Mouse (Mus musculus): ENCODE results near the gene Dnah1.
A peak's percentile ranks its signal among the peaks of the same experiment; 100 is the strongest.

Dnah1 gene

DNA sequence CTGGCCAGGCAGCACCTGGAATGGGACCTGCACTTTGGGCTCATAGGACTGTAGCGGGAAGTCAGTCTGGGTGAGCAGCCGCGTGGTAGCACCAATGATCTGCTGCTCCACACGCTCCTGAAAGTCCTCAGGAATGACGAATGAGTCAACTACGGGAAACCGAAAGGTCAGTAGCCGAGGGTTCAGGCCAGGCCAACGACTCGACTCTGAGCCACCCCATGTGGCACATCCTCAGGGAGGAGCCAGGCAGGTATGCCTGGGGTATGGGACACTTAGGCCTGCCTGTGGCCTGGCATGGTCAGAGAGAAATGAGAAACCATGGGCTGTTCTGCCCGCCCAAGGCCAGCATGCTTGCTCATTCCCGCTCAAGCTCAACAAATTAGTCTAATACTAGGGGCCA lies 7.1 kb downstream of the Dnah1 start:
- DNase-seq, result no peak

DNA sequence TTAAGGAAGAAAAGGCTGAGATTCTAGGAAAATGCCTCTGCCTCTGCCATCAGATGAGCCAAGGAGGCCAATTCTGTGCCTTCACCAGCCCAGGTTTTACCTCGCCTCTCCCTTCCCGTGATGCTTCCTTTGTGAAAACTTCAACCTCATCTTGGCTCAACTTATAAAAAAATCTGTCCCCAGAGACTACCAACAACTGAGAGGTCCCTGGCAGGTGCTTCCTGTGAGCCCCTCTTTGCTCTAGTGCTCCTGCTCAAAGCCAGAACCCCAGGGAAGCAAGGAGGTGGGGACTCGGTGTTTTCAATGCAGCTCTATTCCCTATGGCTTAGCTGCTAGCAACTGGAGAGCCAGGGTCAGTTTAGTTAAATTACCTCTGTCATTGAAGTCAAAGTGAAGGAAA lies 10.5 kb downstream of the Dnah1 start:
- no peak for DNase-seq

DNA sequence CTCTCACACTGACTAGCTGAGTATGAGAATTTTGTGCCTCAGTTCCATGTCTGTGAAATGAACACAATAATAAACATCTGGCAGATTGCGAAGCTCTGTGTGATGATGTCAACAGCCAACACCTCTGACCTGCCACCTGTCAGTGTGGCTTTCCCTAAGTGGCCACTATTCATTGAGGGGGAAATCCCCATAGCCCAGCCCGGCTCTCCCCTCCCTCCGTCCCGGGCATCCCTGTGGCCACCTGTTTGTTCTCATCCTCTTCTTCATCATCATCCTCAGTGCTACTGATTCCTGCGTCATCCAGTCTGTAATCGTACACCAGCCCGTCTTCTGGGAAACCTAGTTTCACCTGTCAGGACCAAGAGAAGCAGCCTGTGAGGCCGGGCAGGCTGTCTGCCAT lies 38.0 kb downstream of the Dnah1 start:
- no peak for DNase-seq

- peak; percentile 86 for DNase-seq
Observed at GRCm38 (mm10) chr14:31272164-31272563, 51.5 kb downstream of the Dnah1 start.

DNA sequence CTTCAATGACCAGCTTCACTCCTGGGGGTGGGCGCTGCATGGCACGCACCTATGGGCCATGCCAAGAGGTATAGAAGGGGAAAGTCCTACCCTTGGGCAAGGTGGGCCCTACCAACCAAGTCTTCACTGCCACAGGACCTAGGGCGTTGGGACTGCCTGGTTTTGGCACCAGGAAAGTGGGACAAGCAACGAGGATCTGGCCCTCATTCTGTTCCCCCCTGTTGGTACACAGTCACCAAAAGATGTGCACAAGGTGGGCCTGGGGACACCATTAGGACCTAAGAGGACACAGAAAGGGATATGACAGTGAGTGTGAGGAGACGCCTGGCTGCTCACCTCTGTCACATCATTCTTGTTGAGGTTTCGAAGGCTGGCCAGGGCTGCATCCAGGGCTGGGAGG lies 52.6 kb downstream of the Dnah1 start:
- DNase-seq, result no peak

GRCm38 (mm10) chr14:31269456-31270100 lies 54.1 kb downstream of the Dnah1 start:
- peak; percentile 77 for DNase-seq

DNA sequence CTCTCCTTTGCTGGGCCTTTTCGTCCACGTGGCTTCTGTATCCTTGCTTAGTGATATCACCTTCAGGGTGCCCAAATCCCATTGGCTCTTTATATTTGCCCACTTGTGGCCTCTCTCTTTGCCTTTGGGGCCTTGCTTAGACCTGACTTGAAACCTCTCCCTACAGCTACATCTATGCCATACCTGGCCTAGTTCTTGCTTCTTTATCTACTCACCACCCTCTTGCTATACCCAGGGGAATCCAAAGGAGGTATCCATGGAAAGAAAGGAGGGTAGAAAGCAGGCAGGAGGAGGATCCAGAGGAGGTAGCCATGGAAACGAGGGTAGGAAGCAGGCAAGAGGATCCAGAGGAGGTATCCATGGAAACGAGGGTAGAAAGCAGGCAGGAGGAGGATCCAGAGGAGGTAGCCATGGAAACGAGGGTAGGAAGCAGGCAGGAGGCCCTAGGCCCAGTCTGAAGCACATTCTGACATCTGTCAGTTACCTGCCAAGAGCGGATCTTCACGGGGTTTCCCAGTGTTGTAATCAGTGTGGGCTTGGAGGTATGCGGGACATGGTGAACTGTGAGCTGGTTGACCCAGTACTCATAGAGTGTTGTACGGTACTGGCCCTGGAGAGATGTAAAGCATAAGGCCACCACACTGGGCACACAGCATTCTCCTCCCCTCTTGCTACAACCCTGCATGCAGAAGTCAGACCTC lies 55.2 kb downstream of the Dnah1 start:
- no peak for DNase-seq

DNA sequence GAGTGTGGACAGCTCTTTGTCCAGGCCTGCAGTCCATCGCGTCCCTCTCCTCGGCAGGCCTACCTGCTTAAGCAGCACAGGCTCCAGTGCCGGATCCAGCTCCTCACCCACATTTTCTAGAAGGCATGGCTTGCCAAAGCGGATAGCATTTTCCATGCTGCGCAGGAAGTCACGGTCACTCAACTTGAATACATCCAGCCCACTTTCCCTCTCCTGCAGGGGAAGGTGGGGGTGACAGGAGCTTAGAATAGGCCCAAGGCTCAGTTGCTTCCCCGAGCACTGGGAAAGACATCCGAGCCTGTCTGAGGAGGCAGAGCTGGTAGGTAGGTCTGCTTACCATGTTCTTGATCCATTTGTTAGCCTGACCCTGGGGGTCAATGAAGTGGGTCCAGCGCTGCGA lies 56.0 kb downstream of the Dnah1 start:
- no peak for DNase-seq

DNA sequence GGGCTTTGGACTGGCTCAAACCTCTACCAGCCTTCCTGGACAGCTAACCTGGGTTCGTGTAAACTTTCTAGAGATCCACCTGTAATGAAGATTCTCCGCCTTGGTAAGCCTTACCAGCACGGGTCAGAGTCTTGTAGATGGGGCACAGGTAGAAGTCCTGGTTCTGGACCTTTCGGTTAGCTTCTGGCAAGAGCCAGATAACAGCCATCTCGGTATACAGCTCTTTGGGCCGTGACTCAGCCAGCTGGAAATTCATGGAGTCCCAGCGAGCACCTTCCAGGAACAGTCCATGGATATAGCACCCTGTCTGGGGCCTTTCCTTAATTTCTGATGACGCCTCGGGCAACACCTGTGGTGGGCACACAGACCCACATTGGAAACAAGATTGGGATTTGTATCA lies 62.8 kb downstream of the Dnah1 start:
- DNase-seq, result no peak

DNA sequence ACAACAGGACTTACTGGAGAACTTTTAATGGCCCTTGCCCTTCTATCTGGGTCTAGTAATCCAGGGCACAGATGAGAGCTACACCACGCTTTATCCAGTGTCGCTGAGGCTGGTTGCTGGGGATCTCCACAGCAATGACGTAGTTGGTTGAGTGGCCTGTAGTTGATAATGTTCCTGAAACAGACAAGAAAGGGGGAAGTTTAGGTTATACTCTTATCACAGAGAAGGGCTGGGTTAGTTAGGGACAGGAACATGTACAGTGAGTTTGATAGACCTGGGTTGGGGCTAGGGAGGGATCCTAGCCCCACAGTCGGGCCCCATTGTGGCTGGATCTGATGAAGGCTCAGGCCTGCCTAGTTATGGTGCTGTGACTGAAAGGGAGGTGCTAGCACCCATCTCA lies 63.3 kb downstream of the Dnah1 start:
- DNase-seq, result no peak

GRCm38 (mm10) chr14:31258476-31259050 lies 65.1 kb downstream of the Dnah1 start:
- no peak for DNase-seq

DNA sequence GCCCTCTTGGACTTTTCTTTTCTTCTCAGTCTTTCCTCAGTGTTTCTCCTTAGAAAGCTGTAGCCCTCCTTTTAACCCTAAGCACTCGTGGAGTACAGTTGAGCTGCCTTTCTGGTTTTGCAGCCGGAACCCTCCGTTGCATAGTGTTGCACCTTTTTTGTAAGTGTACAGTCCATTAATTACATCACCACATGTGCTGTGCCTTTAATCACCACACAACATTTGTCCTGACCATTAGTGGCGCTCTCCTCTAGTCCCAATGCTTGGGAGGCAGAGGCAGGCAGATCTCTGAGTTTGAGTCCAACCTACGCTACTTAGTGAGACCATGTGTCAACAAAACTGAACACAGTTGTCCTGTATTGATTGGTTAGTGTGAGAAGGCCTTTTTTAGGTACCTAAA lies 71.6 kb downstream of the Dnah1 start:
- DNase-seq, result no peak

DNA sequence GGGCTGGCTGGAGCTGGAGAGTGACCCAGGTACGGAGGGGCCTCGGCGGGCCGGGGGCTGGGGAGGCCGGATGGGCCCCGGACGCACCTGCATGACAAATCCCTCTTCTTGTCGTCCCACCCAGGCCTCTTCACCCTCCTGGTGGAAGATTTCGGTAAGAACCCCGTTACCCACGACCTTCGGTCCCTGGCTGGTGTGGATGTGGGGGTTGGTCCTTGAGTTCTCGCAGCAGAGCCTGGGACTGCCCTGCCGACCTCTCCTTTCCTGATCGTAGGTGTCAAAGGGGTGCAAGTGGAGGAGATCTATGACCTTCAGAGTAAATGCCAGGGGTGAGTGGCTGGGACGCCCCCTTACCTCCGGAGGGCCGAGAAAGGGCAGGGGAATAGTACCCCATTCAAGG lies 72.1 kb downstream of the Dnah1 start:
- no peak for DNase-seq

GRCm38 (mm10) chr14:31251084-31251604 lies 72.6 kb downstream of the Dnah1 start, which contains the start of the genes Phf7 and Bap1:
Gene Phf7, minus strand, starts transcription at chr14:31251317.
Gene Bap1, plus strand, starts transcription at chr14:31251450.
- DNase-seq, result peak; percentile 96

DNA sequence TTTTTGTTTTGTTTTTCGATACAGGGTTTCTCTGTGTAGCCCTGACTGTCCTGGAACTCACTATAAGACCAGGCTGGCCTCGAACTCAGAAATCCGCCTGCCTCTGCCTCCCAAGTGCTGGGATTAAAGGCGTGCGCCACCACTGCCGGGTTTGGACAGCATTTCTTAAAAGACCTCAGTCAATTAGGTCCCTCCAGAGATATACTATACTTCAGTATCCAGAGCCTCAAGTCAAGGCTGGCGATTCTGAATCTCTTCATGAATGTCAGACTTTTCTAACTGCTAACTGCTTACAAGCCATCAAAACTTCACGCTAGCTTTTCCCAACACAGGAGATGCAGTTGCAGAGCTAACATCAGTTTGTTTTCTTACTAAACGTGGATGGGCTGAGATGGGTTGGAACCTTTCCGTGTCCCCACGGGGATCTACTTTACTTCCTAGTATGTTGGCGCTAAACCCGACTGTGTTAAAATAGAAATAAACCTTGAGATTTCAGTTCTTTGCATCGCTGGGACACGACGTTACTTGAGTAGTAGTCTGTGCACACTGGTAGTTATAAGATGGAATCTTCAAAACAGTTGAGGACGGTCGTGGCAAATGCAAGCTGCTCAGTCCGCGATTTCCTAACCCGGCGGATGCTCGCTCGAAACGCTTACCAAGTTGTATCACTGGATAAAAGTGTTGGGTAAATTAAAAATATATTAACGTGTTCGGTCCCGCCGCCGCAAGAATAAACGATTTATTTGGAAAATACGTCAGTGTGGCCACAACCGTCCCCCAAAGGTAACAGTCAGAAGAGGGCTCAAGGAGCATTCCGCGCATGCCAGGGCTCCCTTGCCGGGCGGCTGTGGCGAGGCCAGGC lies 73.2 kb downstream of the Dnah1 start:
- no peak for DNase-seq

DNA sequence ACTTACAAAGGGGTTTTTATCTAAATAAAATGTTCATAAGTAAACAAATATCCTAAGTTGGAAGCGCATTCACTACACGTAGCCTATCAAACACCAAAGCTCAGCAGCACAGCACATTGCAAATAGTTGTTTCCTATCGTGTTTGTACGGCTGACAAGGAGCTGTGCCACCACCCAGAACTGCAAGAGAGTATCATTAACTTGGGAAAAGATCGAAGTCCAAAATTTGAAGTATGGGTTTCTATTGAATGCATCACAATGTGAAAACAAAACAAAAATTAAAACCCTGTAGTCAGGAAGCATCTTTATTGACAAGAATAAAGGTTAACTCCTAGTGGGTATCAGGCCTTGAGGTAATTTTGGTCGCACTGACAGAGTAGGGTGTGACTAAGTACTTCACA lies 75.3 kb downstream of the Dnah1 start:
- DNase-seq, result no peak

DNA sequence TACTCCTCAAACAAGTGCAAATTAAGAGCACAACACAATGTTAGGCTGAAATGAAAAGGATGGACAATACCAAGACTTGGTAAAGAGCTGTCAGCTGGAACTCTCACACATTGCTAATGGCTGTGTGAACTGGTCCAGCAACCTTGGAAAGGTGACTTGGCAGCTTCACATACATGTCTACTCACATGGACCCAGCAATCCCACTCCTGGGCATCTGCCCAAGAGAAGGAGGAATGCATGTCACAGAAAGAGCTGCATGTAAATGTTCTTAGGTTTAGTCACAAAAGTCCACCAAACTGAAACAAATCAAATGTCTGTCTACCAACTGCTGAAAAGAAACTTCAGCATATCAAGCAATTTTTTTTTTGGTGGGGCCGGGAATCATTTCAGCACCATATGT lies 77.8 kb downstream of the Dnah1 start:
- DNase-seq, result no peak

GRCm38 (mm10) chr14:31244777-31245176 lies 78.9 kb downstream of the Dnah1 start:
- DNase-seq, result no peak

GRCm38 (mm10) chr14:31240528-31240927 lies 83.2 kb downstream of the Dnah1 start:
- DNase-seq, result no peak

GRCm38 (mm10) chr14:31237101-31237882 lies 86.4 kb downstream of the Dnah1 start:
- DNase-seq, result peak; percentile 79

DNA sequence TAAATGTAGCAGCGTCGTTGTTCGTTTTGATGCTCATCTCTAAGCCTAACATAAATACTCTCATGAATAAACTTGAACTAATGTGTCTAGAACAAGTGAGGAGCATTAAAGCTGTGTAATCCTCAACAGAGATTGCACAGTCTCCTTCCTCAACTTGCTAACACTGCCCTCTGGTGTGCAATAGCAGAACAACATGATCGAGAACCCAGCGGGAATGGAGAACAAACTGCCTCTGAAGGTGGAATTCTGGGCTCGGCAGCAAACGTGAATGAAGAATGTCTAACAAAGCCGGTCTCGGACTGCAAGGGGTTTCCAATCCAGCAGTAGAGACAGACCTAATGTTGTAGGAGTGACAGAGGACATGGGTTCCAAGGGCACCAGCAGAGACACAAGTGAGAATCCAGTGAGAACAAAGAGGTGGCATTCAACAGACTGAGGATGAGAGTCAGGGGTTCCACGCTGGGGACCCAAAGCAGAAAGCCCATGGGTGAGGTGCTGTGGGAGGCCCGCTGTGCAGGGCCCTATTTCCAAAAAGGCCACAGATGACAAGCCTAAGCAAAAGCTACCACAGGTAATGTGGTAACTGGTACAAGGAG lies 89.6 kb downstream of the Dnah1 start:
- peak; percentile 93 for DNase-seq
